Mouse (Mus musculus): ENCODE data around the gene Ifne. TPM values are rescaled to one million over a fixed set of nuclear protein-coding genes. Genes with fewer than 3 reads are reported as not detected.

The Ifne gene
- total RNA-seq (2021) = not detected
- long read RNA-seq, experiment 1 = 0 reads
- long read RNA-seq, experiment 2 = 0 reads

GRCm38 (mm10) chr4:88880101-88880500 lies at the start of gene Ifne:
TSS of gene Ifne (minus strand) at chr4:88880201.
- no peak for DNase-seq
- intact Hi-C loops (cut with DNase I) = no loop called here

GRCm38 (mm10) chr4:88928341-88929102 lies 48.5 kb upstream of the Ifne start:
- intact Hi-C loops (cut with DNase I) = no loop called here
- DNase-seq = no peak

GRCm38 (mm10) chr4:88927850-88928249 lies 47.8 kb upstream of the Ifne start:
- intact Hi-C loops (cut with DNase I) = no loop called here

GRCm38 (mm10) chr4:88926637-88927036 lies 46.6 kb upstream of the Ifne start:
- no peak for DNase-seq
- intact Hi-C loops (cut with DNase I) = no loop called here

More at GRCm38 (mm10) chr4:88927850-88928249, 47.8 kb upstream of the Ifne start:
- no peak for DNase-seq

GRCm38 (mm10) chr4:88926082-88926481 lies 46.1 kb upstream of the Ifne start:
- intact Hi-C loops (cut with DNase I) = no loop called here
- DNase-seq = no peak

- intact Hi-C loops (cut with DNase I) = no loop called here
Observed at GRCm38 (mm10) chr4:88925456-88925855, 45.5 kb upstream of the Ifne start.

GRCm38 (mm10) chr4:88921280-88921679 lies 41.3 kb upstream of the Ifne start:
- intact Hi-C loops (cut with DNase I) = no loop called here
- no peak for DNase-seq

More at GRCm38 (mm10) chr4:88925456-88925855, 45.5 kb upstream of the Ifne start:
- no peak for DNase-seq

GRCm38 (mm10) chr4:88917770-88918460 lies 37.9 kb upstream of the Ifne start:
- no peak for DNase-seq
- intact Hi-C loops (cut with DNase I) = no loop called here

- DNase-seq = no peak
- intact Hi-C loops (cut with DNase I) = no loop called here
Observed at GRCm38 (mm10) chr4:88916306-88916705, 36.3 kb upstream of the Ifne start.

- no peak for DNase-seq
- intact Hi-C loops (cut with DNase I) = no loop called here
Observed at GRCm38 (mm10) chr4:88913984-88914383, 34.0 kb upstream of the Ifne start.

GRCm38 (mm10) chr4:88912882-88913281 lies 32.9 kb upstream of the Ifne start:
- intact Hi-C loops (cut with DNase I) = no loop called here
- DNase-seq = no peak

- DNase-seq = no peak
- intact Hi-C loops (cut with DNase I) = no loop called here
Observed at GRCm38 (mm10) chr4:88912187-88912586, 32.2 kb upstream of the Ifne start.

- intact Hi-C loops (cut with DNase I) = no loop called here
- DNase-seq = no peak
Observed at GRCm38 (mm10) chr4:88909600-88910534, 29.9 kb upstream of the Ifne start.

- no peak for DNase-seq
- intact Hi-C loops (cut with DNase I) = no loop called here
Observed at GRCm38 (mm10) chr4:88893201-88893754, 13.3 kb upstream of the Ifne start.

- DNase-seq = no peak
- intact Hi-C loops (cut with DNase I) = no loop called here
Observed at GRCm38 (mm10) chr4:88888236-88888635, 8.2 kb upstream of the Ifne start.

- no peak for DNase-seq
- intact Hi-C loops (cut with DNase I) = loop anchor here (10.0 kb wide), 1 partner anchor 646 kb away; no protein-coding TSS in a partner anchor
Observed at GRCm38 (mm10) chr4:88878772-88879171, 1.2 kb downstream of the Ifne start.

GRCm38 (mm10) chr4:88878246-88878645 lies 1.8 kb downstream of the Ifne start:
- no peak for DNase-seq
- intact Hi-C loops (cut with DNase I) = loop anchor here (10.0 kb wide), 1 partner anchor 647 kb away; no protein-coding TSS in a partner anchor

GRCm38 (mm10) chr4:88876520-88876919 lies 3.5 kb downstream of the Ifne start:
- no peak for DNase-seq
- intact Hi-C loops (cut with DNase I) = loop anchor here (10.0 kb wide), 1 partner anchor 648 kb away; no protein-coding TSS in a partner anchor

- DNase-seq = no peak
- intact Hi-C loops (cut with DNase I) = loop anchor here (10.0 kb wide), 1 partner anchor 649 kb away; no protein-coding TSS in a partner anchor
Observed at GRCm38 (mm10) chr4:88875435-88876095, 4.4 kb downstream of the Ifne start.
